Mouse (Mus musculus): ENCODE results near the gene Myo1d.
A peak's percentile ranks its signal among the peaks of the same experiment; 100 is the strongest.

Myo1d gene

DNA sequence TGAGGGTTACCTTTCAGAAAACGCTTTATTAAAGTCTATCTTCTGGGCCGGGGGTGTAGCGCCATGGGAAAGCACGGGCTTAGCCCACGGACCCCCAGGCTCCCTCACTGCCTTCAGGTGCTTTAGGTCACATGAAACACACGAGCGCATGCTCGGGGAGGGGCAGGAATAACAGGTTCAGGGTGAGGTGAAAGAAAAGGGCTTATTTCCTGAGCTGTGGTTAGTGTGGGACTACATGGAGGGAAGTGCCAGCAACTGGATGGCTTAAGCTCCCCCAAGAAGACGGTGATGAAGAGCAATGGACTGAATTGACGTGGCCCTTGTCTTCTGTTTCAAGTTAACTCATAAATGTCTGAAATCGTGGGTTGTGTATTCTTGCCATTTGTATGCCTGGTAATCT, 226.8 kb downstream of the Myo1d start:
- DNase-seq (ENCODE audit: low read depth, low spot score), result no peak

DNA sequence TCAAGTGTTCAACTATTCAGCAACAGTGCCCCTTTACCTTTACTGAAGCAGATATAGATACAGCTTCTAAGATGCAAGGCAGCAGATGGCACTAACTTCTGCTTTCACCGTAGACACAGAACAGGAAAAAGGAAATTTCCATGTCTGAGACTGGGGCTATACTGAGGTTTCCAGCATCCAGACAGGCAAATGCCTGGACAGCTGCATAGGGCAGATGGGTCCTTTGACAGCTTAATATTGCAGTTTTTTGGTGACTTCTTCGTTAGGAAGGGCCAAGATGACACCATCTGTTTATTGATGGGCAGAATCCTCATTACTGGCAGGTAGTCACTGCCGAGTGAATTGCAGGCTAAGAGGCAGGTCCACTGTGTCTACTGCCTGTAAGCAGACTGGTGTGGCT, 228.2 kb downstream of the Myo1d start:
- no peak for DNase-seq (ENCODE audit: low read depth, low spot score)

DNA sequence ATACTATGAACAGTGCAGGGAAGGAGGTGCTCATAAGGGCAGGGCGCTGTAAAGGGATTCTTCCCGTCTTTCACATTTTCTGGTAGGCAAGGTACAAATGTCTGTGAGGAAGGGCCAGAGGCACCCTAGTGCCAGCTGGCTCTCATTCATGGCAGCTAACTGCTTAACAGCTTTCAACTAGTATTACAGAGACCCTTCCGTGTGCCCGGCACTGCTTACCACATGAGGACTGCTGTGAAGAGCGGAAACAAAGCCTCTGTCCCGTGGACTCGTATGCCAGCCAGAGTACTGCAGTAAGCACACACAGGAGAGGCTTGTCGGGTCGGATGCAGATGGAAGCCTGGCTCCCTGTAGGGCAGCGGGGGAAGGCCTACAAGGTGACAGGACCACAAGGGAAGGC, 229.6 kb downstream of the Myo1d start:
- DNase-seq (ENCODE audit: low read depth, low spot score), result no peak

DNA sequence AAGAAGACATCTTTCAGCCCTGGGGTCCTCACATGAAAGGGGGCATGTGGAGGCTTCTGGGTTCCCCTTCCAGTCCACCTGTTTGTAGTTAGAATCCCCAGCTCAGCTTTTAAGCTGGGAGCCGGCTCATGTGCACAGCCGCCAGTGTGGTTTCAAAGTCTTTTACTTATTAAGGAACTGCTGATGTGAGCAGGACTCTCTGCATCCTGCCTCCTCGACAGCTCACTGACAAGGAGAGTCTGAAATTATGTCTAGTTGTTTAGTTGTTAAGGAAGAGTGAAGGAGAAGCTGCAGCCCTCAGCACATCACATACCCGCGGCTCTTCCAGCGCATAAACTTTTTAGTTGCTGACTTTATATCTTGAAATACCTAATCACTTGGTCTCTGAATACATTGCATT, 230.0 kb downstream of the Myo1d start:
- DNase-seq (ENCODE audit: low read depth, low spot score), result no peak

DNA sequence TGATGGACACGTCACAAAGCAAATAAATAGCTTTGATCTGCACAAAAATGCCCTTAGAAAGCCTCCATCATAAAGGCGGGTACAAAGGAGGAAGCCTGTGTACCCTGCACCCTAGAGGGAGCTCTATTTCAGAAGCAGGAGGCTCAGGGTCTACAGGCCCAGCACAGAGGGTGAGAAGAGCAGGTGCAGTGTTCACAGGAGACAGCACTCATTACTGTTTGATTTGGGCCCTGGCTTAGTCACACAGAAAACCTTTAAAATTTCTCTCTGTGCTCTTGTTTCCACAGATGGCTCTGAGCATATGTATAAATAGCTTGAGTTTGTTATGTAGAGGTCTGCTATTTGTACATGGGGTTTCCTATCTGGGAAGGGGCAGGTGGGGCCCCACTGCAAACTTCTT, 233.6 kb downstream of the Myo1d start:
- no peak for DNase-seq (ENCODE audit: low read depth, low spot score)

DNA sequence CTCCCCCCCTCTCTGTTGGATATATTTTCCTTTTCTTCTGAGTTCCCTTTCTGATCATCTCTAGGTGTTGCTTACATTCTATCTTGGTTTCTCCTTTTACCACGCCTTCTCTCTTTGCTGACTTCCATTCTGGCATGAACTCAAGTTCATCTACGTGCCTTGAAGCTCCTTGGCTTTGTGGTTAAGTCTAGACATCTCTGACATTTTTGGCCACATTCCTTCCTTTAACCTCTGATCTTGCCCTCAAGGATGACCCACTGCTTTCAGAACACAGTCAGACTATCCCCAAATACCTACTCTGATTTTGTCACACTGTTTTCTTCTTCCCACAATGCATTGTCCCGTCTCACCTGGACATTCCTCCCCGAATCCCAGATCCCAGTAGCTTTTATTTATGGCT, 240.8 kb downstream of the Myo1d start:
- DNase-seq (ENCODE audit: low read depth, low spot score), result no peak

DNA sequence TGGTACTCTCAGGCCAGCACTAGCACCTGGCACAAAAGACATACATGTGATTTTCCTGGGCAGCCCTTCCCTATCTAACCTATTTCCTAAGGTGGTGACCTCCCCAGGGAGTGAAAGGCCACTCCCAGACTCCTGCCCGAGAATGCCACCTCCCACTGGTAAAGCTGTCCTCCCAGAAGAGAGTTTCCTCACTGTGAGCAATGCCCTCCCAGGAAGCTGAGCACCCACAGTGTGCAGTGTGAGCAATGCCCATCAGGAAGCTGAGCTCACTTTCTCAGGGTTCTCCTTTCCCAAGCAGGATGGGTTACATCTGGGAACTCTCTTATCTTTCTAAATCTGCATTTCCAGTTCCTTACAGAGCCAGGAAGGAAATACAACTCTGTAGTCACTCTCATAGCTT, 246.9 kb downstream of the Myo1d start:
- no peak for DNase-seq (ENCODE audit: low read depth, low spot score)

DNA sequence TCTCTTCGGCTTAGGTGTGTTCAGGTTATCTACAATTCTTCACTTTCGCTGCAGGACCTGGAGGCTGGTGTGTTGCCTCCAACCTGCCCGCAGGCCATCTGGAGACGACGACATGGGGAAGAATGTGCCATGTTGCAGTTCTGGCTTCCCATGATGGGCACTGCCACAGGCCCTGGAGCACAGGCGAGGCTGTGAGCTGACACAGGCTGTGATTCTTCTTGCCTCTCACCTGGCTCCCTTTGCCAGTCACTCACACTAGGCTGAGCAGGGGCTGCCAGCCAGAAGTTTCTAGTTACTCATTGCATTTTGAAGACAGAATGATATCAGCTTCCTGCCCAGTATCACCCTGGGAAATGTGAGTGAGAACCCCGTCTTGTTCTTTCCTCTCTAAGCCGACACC, 250.7 kb downstream of the Myo1d start:
- DNase-seq (ENCODE audit: low read depth, low spot score), result no peak

DNA sequence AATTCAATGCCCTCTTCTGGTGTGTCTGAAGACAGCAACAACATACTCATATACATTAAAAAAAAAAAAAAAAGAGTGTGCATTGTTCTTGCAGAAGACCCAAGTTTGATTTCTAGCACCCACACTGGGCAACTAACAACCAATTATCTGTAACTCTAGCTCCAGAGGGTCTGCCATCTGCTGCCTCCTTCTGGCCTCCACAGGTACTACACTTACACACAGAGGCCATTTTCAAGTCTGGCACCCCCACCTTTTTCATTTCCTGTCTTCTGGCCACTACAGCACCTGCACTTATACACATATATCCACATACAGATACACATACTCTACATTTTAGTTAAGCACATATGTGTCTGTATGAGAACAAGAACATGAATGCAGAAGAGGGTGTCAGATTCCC, 252.1 kb downstream of the Myo1d start:
- no peak for DNase-seq (ENCODE audit: low read depth, low spot score)

DNA sequence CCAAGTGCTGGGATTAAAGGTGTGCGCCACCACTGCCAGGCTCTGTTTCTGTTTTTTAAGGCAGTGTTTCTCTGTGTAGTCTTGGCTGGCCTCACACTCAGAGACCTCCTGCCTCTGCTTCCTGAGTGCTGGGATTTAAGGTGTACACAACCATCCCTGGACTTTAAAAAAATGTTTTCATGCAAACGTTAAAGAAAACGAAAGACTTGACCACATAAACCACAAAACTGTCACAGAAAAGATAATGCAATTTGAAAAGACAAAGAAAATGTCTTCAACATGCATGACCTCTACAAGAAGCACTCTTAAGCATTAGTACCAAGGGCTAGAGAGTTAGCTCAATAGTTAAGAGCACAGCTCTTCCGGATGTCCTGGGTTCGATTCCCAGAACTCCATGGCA, 255.6 kb downstream of the Myo1d start:
- DNase-seq (ENCODE audit: low read depth, low spot score), result no peak

DNA sequence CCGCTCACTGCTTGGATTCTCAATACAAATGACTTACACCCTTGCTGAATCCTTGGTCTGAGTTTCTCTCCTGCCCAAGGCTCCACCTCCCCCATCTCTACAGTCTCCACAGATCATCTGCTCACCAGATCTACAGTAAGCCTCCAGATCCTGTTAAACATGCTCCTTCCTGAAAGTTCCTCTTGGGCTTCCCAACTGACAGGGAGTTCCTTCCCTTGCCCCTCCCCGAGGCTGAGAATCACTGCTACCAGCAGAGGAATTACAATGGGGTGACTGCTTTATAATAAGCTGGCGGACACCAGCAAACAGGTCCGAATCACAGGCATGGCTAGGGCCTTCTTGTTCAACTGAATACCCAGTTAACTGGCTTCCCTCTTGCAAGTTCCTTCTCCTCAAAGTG, 256.4 kb downstream of the Myo1d start:
- no peak for DNase-seq (ENCODE audit: low read depth, low spot score)

DNA sequence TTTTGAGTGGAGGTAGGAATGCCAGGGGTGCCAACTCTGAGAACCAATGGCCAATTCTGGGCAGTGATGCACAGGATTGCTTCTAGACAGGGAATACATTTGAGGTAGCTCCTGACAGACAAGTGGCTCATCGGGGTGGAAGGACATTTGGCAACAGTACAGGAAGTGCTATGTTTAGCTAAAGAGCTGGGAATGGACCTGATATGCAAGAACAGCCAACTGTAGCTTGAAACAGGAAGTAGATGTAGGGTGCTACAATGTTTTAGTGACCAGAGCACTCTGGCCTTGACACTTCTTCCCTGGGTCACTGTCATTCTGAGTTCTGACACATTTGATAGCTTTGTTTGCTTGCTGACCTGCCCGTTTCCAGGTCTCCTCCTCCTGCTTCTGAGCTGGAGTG, 257.0 kb downstream of the Myo1d start:
- no peak for DNase-seq (ENCODE audit: low read depth, low spot score)

DNA sequence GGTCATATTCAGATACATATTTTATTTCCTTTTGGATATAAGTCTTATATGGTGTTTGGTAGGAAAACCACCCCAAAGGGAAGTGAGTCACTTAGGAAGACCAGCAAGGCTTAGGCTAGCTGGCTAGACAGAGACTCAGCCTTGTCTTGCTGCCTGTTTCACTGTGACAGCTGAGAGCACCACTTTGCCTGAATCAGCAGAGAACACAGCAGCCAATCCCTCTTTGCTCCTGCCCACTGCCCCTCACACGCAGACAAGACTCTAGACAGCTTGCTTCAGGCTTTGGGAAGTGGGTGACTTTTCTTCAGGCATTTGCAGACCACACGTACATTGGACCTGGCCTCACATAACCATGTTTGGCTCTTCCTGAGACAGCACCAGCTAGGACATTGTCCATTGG, 258.7 kb downstream of the Myo1d start:
- DNase-seq (ENCODE audit: low read depth, low spot score), result no peak

DNA sequence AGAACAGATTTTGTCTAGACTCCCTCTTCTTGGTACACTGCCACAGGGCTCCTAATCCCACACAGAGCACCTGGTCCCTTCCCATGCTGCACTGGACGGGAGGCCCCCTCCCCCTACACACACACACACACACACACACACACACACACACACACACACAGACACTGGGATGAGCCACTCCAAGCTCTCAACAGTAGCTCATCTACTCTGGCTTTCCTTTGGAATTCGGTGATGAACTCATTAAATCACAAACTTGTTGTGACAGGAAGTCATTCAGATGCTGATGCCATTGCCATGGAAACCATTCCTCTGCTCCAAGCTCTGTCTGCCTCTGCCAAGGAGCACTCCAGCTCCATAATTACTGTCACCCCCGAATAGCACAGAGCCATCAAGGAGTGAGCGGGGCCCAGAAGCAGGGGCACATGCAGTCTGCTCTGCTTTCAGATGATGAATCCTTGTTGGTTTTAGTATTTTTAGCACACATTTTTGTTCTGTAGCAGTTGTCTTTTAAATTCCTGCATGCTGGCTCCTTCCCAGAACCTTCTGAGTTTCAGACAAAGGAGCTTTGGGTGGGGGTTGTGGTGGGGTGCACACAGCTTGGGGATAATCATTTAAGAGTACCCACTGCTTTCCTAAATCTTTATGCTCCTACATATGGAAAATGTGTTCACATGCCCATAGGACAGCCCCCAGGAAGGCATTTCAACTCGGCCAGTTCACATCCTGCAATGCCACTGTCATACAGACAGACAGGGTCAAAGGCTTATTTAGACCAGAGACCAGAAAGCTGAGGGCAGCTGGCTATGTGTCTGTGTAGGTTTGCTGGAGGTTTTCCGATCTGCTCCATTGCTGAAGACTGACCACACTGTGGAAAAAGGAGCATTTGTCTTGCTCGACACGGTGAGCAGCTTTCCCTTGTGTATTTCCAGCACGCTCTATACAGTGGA, 261.1 kb downstream of the Myo1d start:
- DNase-seq (ENCODE audit: low read depth, low spot score), result peak; percentile 97

DNA sequence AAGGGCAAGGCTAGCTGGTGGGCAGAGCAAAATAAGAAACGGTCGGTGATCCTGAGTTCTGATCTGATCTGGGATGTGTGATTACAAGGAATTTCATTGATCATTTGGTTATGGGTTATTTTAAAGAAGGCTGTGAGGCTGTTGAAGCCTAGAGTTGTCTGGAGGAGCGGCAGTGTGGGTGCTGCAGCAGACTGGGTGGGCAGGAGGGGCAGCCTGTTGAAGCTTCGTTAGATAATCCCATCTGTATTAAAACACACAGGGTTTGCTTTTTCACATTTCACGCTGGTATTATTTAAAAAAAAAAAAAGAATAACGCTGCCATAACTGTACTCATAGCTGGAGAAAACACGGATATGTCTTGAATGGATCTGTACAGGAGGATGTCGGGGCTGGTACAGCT, 263.9 kb downstream of the Myo1d start:
- no peak for DNase-seq (ENCODE audit: low read depth, low spot score)

DNA sequence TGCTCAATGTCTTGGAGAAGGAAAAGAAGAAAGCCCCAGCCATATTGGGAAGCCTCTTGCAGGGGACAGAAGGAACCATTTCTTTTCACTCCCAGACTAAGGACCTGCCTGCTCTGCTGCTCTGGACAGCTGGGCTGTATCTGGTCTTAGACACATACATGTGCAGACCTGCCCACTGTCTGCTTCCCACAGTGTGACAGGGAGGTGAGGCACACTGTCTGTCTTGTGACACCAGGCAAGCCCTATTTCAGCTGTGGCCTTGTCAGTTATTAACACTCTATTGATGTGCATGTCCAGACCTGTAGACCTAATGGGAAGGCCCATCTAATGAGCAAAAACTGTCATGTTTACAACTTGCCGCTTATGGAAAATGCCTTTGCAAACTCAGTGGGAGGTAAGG, 264.5 kb downstream of the Myo1d start:
- no peak for DNase-seq (ENCODE audit: low read depth, low spot score)

DNA sequence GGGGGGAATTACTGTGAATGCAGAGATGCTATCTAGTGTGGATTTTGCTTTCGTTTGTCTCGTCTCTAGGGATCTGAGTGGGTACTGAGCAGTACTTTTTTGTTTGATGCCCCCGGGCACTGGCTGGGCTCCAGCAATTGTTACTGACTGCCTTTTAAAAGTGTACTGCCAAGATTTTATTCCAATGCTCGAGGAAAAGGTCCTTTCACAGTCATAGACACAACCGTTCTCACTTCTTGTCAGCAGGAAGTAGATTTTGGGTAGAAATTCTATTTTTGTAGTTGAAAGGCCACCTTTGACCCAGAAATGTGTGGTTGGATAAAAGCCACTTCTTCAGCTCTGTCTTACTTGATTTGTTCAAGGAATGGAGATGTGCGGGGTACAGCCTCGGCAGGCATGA, 266.0 kb downstream of the Myo1d start:
- no peak for DNase-seq (ENCODE audit: low read depth, low spot score)

DNA sequence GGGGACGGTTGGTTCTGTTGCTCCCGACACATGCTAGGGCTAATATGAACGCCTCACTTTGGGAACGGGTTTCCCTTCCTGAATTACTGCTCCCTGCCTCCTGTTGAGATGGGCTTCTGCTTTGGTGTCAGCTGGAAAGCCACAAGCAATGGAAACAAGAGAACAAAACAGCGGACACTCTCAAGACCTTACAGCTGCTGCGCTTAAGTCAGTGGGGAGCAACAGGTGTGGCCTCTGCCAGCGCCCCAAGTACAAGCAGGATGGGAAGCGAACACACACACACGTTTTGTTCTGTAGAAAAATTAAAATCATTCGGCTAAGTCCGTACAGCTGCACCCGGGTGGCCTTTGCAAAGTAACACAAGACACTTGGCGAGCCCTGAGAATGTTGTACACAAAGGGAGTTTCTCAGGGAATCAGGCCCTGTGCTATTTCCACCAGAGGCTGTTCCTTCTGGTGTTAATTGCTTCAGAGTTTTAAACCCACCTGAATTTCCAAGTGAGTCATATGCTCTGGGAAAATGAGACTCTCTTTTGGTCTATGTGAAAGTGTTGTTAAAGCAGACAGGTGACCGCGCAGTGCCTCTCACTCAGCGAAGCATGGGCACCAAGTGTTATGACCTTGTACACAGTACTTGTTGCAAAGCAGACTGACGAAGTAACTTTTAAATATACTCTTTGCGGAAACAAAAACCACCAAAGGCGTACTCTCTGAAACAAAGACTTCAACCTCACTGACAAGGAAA, 267.3 kb downstream of the Myo1d start:
- DNase-seq (ENCODE audit: low read depth, low spot score), result no peak

DNA sequence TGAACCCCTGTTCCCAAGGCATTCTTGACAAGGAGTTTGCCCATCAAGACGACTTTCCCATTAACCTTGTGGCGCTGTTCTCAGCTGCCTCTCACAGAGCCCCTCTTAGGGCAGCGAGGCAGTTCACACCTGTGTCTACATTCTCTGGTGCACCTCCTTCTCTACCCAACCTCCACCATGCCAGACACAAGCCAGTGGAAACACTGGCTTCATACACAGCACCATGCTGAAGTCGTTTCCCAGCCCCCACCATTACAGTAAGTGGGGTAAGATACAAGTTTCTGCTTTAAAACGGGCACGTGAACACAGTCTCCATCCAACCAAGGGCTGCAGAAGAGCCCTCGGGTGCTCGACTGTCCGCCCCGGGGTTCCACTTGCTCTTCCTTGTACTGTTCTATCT, 269.7 kb downstream of the Myo1d start:
- no peak for DNase-seq (ENCODE audit: low read depth, low spot score)

DNA sequence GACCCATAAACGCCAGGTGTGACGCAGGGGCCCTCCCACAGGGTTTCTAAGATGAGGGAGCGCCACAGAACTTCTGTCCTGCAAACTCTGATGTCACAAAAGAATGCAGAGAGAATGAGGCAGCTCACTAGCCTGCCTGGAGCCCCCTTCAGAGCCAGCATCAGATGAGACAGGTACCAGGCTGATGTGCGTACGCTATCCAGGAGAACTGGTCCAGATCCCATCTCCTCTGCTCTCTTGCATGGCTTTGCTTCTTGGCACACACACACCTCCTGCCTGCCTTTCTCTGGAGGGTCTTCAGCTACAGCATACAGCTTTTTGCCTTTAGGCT, 270.7 kb downstream of the Myo1d start:
- no peak for DNase-seq (ENCODE audit: low read depth, low spot score)

DNA sequence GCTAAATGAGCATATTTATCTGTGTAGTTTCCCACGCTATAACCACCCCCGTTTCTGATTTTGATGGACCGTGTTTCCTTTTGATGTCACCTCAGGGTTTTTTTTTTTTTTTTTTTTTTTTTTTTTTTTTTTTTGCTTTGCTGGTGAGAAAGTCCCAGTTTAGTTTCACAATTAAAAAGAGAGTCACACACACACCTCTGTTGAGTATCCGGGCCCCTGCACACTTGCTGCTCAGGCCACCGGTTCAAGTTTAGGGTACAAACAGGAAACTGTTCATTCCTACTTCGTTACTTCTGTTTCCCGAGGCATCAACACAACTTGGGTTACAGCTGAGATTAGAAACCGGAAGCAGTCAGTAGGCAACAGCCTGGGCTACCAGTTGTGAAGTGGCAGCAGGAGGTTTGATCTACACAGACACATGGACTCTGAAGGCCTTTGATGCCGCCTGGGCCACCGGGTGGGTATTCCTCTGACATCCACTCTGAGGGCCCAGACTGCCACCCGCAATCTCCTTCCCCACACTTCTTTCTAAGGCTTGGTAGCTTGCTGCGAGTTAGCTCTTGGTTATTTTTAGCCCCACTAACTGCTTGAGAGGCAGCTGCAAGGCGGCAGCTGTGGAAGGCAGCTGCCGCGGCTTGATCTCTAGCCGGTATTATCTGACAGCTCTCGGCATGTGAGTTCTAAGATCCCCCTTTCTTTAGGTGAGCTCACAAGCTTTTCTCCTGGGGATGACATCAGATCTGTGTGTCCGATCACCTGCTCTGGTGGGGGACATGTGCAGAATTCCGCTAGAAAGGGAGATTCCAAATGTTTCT, 271.3 kb downstream of the Myo1d start:
- DNase-seq (ENCODE audit: low read depth, low spot score), result no peak

DNA sequence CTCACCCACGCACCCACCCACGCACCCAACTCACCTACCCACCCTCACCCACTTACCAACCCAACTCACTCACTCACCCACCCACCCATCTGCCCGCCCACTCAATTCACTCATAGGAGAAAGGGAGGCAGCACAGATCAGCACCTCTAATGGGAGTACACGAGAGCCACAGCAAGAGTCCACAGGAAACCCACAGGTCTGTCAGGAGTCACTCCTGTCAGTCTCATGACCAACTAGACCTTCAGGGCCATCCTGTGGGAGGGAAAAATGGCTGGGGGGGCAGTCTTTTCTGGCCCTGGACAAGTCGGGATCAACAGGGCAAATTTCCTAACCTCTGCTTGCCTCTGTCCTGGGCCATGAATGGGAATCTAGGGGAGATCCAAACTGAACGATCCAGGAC, 272.0 kb downstream of the Myo1d start:
- DNase-seq (ENCODE audit: low read depth, low spot score), result no peak
